Mouse (Mus musculus) cerebellum, adult 9-11 months (tissue): ENCODE measurements around the gene Ptpn1.

Experiments
- DNase-seq: peaks from one replicate; pipeline ENCODE4 v3.0.0; 2022

Ptpn1 gene

DNA sequence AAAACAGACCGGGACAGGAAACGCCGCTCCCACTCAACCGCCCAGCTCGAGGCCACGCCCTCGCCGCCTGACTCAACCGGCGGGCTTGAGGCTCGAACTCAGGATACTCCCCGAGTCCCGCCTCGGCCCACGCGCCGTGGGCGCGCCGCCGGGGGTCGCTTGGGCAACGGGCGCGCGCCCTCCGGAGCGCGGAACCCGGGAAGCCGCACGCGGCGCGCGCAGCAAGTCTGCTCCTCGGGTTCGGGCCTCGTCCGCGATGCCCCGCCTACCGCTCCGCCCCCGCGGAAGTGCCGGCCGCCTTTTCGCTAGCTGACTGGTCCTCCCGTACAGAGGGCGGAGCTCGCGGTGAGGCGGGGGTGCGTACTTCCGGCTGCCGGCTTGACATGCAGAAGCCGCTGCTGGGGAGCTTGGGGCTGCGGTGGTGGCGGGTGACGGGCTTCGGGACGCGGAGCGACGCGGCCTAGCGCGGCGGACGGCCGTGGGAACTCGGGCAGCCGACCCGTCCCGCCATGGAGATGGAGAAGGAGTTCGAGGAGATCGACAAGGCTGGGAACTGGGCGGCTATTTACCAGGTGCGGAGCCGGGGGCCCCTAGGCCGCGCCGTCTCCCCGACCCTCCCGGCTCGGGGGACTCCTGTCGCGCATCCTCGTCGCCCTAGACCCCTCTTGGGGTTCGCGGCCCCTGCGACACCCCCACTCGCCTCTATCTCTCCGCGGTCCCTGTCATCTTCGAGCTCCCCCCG, at the start of gene Ptpn1:
Ptpn1 (plus strand) TSS at position 73 of the 742 bp plus-strand sequence.
- peak; percentile 98 for DNase-seq

GRCm38 (mm10) chr2:167886485-167886884, 45.4 kb upstream of the Ptpn1 start:
- no peak for DNase-seq

DNA sequence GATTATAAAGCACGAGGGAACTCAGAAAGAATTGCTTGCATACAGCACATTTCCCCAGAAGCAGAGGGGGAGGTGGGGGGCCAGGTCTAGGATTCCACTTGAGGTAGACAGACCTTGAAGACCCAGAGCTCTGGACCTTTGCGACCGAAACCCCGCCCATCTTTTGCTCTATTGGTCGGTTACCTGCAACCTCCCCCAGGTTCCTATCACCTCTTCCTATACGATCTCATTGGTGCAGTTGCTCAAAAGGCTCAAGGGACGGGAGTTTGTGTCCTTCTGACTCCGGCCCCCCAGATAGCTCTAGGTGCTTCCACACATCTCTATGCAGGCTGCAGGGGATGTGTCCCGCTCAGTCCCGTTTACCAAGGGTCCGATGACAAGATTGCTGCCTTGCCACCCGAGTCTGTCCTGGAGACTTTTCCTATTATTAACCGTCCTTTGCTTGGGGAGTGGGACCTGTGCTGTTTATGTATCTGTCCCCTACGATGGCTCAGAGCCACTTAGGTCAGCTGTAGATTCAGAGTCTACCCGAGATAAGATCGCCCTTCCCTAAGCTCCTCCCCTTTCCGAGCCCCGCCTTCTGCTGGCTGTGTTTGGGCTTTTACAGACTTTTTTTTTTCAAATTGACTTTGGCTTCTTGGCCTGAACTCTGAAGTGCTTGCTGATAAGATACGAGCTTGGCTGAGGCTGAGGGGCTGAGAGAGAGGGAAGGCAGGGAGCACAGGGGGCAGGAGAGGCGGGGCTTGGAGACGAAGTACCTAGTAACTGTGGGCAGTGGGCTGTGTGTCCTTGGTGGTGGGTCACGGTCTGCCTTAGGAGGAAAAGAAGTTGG, 44.1 kb upstream of the Ptpn1 start:
- no peak for DNase-seq

- DNase-seq: no peak
Measured at GRCm38 (mm10) chr2:167888834-167889233, 43.0 kb upstream of the Ptpn1 start.

GRCm38 (mm10) chr2:167889886-167890285, 42.0 kb upstream of the Ptpn1 start:
- no peak for DNase-seq

GRCm38 (mm10) chr2:167891908-167892307, 39.9 kb upstream of the Ptpn1 start:
- DNase-seq: no peak

- DNase-seq: no peak
Measured at GRCm38 (mm10) chr2:167893680-167894079, 38.2 kb upstream of the Ptpn1 start.

- peak; percentile 65 for DNase-seq
Measured at GRCm38 (mm10) chr2:167894948-167895372, 36.9 kb upstream of the Ptpn1 start.

- no peak for DNase-seq
Measured at GRCm38 (mm10) chr2:167897896-167898295, 34.0 kb upstream of the Ptpn1 start.

- no peak for DNase-seq
Measured at GRCm38 (mm10) chr2:167899989-167900421, 31.9 kb upstream of the Ptpn1 start.

DNA sequence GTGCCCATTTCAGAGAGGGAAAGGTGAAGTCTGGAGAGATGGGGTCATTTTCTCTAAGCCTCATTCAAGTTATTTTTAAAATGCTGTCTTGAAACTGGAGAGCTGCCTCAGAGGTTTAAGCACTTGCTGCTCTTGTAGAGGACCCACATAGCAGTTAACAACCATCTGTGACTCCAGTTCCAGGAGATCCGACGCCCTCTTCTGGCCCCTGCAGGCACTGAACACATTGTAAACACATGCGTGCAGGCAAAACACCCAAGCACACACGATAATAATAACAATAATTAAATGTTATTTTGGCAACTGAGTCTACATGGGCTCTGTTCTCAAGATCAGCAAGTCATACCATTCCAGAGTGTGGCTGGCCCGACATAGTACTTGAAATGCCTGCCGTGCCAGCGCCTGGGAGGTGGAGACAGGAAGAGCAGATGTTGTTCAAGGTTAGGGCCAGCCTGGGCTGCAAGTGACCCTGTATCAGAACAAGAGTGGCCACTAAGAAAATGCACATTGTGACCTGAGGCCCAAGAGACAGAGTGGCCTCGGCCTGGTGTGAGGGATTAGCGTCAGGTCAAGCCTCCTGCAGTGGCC, 29.6 kb upstream of the Ptpn1 start:
- DNase-seq: no peak

GRCm38 (mm10) chr2:167903242-167903952, 28.5 kb upstream of the Ptpn1 start:
- no peak for DNase-seq

- DNase-seq: no peak
Measured at GRCm38 (mm10) chr2:167904621-167905367, 27.1 kb upstream of the Ptpn1 start.

GRCm38 (mm10) chr2:167905561-167905960, 26.3 kb upstream of the Ptpn1 start:
- DNase-seq: no peak

DNA sequence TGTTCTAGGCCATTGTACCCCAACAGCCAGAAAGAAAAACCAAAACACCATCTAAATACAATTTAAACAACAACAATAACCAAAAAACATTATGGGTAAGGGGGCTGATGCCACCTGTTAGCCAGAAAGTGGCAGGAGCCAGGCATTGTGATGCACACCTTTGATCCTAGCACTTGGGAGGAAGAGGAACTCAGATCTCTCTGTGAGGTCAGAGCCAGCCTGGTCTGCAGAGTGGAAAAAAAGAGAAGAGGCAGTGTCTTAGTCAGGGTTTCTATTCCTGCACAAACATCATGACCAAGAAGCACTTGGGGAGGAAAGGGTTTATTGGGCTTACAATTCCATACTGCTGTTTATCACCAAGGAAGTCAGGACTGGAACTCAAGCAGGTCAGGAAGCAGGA, 25.1 kb upstream of the Ptpn1 start:
- no peak for DNase-seq

DNA sequence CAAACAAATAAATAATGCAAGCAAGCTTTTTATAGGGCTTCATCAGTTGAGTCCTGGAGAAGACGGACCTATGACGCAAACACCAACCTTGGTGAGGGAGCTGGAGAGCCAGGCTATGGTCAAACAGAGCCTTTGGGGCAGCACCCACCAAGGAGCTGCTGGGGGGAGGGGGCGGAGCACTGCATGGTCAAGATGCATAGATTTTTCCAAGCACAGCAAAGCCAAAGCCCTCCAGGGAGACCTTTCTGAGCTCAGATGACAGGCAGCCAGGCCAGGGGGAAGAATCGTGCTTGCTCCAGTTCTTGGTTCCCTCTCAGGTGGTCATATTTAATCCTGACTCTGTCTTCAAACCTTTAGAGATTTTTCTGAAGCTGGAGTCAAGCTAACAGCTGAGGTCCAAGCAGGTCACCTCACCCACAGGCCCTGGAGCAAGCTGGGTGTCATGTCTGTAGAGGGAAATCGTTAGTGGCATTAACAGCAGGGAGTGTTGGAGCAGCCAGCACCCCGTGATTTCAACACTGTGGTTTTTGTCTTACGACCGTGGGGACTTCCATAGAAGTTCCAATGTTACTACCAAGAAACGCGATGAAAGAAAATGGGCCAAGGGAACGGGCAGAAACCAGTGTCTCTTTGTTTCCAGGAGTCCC, 22.2 kb upstream of the Ptpn1 start:
- DNase-seq: no peak

- DNase-seq: no peak
Measured at GRCm38 (mm10) chr2:167910178-167910540, 21.7 kb upstream of the Ptpn1 start.

DNA sequence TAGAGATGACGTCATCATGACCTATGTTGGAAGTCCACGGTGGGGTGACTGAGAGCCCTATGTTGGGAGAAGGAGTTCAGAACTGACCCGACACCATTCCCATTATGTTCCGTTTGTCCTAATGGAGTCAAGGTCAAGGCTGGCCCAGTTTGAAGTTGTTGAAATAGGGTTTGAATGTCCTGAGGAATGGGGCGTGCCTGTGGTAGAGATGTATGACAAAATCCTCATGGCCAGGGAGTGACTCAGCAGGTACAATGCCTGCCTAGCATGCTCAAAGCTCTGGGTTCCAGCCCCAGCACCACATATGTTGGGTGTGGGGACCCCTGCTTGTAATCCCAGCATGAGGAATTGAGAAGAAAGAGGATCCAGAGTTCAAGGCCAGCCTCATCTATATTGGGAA, 20.3 kb upstream of the Ptpn1 start:
- no peak for DNase-seq

- no peak for DNase-seq
Measured at GRCm38 (mm10) chr2:167919081-167919480, 12.8 kb upstream of the Ptpn1 start.

DNA sequence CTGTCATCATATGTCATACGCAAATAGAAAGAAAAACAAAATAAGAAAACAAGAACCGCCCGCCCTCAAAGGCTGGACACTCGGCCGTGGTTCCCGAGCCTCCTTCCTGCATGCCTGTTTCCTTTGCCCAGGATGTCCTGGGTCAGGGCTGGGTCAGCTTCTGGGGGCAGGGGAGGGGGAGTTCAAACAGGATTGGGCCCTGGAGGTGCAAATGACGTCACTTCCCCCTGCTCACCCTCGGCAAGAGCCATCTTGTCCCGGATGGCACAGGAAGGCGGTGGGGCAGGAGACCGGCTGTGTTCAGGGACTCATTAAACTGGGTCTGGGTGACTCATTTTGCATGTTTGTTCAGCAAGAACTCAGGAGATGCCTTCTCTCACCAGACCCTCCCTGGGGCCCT, 11.8 kb upstream of the Ptpn1 start:
- DNase-seq: no peak

- no peak for DNase-seq
Measured at GRCm38 (mm10) chr2:167920960-167921495, 10.8 kb upstream of the Ptpn1 start.

DNA sequence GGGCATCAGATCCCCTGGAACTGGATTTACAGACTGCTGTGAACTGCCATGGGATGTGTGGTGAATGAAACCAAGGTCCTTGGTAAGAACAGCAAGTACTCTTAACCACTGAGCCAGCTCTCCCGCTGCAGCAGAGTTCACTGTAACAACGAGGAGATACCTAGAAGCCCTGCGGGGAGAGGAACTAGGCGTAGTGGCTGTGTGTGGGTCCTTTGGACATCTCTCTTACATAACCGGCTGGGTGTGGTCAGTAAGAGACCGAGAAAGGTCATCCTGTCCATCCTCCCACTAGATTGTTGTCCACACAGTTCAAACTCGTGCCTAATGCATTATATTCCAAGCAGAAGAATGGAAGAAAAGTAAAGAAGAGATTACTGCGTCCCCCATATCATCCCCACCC, 10.0 kb upstream of the Ptpn1 start:
- no peak for DNase-seq
